Mouse (Mus musculus) testis, adult 2 months (tissue): ENCODE measurements at regions not wholly inside any gene's neighbourhood (a gene's known extent, or its start where the extent isn't known, plus 50 kb on each side); places are given as distances from the start of the nearest gene placed in this dataset.

Source experiments
- CTCF ChIP-seq: fragments of 200-500 bp; IDR thresholded peaks from 2 replicates; pipeline ENCODE4 v1.5.1; 2012; ENCODE audit warnings: low read depth, mild to moderate bottlenecking, inconsistent platforms, low read length, moderate library complexity; ENCODE audit not compliant: control insufficient read depth, insufficient read depth, insufficient replicate concordance
- POLR2A ChIP-seq: fragments of 200-500 bp; IDR thresholded peaks from 2 replicates; pipeline ENCODE4 v1.6.1; 2012; ENCODE audit warnings: low read depth, mild to moderate bottlenecking, inconsistent platforms, low read length, moderate library complexity; ENCODE audit not compliant: control insufficient read depth

DNA sequence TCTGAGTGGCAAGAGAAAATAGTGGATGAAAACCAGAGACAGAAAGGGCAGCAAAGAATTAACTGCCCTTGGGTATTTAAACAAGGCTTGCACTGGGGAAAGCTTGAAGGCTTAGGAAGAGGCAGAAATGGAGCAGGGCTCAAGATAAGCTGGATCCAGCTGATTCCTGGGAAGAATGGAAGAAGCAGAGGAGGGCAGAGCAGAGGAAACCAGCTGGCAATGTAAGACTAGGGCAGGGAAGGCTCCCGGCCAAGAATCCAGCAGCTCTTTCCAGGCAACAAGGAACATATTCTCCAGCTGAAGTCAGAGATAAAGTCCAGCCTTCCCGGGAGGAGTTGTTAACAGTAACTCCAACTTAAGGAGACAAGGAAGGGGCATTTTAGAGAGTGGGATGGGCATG is 147.7 kb upstream of the Slc24a5 start:
- no peak for TF ChIP-seq CTCF
- no peak for TF ChIP-seq POLR2A
